Mouse (Mus musculus): ENCODE data around the gene Tmem98. TPM values are rescaled to one million over a fixed set of nuclear protein-coding genes. Genes with fewer than 3 reads are reported as not detected.

Gene Tmem98
- total and polyA plus RNA-seq, 2 experiments from 2014 or later, result 19.8 to 20.6 TPM

DNA sequence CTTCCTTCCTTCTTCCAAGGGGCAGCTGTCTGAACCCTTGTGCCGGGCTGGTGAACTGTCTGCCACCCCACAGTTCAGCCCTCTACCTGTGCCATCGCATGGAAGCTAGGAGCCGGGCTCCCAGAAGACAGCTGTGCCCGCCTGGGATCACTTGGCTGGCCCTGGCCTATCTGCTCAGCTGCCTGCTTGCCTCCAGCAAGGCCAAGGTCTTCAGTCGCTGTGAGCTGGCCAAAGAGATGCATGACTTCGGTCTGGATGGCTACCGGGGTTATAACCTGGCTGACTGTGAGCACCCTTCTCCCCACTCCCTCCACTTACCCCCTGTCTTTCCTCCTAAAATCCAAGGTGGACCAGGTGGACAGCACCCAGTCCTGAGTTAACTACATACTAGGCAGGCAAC is 53.0 kb downstream of the Tmem98 start:
- Histone ChIP-seq H3K36me3 (ENCODE audit: insufficient read depth, low read length) (no peaks in the 10 kb centered on the region), H3K9me3 (ENCODE audit: low read length) (no peaks in the 10 kb centered on the region), H3K27me3 (ENCODE audit: insufficient read depth, low read length) (no peaks in the 10 kb centered on the region), H3K9ac (replicated peaks; ENCODE audit: low read length) (no peak overlapping the region), H3K4me2 (ENCODE audit: low read depth, low read length) (no peak overlapping the region), H3K4me3 (ENCODE audit: low read length) (no peak overlapping the region), H3K27ac (no peak overlapping the region), H3K4me1 (ENCODE audit: insufficient read depth, low read length) (no peaks in the 10 kb centered on the region)
- no peak for TF ChIP-seq CTCF (IDR thresholded peaks at IDR 0.05; ENCODE audit: low read depth)
- 87% methylated on average over 7 of the region's 7 CpGs for WGBS
- DNase-seq (ENCODE audit: low spot score), result no peak
- ATAC-seq, result no peak

DNA sequence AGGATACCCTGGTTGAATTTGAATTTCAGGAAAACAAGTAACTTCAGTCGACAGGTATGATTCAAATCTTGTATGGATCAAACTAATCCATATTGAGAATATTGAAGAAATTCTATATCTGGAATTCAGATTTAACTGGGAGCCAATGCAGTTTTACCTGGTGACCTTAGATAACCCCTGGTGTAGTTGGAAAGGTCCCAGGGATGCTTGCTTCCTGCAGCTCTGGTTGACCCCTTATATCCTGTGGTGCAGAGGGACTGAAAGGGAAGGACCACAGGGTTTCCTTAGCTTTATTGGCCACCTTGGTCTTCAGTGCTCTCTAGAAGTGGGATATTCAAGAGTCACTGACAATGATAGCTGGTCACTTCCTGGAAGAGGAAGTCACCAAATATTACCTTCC is 58.1 kb downstream of the Tmem98 start:
- Histone ChIP-seq H3K36me3 (ENCODE audit: insufficient read depth, low read length) (no peaks in the 10 kb centered on the region), H3K9me3 (ENCODE audit: low read length) (no peaks in the 10 kb centered on the region), H3K9ac (replicated peaks; ENCODE audit: low read length) (no peak overlapping the region), H3K4me1 (ENCODE audit: insufficient read depth, low read length) (no peaks in the 10 kb centered on the region), H3K4me2 (ENCODE audit: low read depth, low read length) (no peak overlapping the region), H3K27me3 (ENCODE audit: insufficient read depth, low read length) (no peaks in the 10 kb centered on the region), H3K27ac (no peak overlapping the region), H3K4me3 (ENCODE audit: low read length) (no peak overlapping the region)
- no peak for DNase-seq (ENCODE audit: low spot score)
- no peak for TF ChIP-seq CTCF (IDR thresholded peaks at IDR 0.05; ENCODE audit: low read depth)
- no peak for ATAC-seq
- WGBS, result 95% methylated on average over 1 of the region's 1 CpGs

Other genes starting within 250 kb of the Tmem98 start
- gene Myo1d, start 30.1 kb upstream of the Tmem98 start, total RNA-seq (2014; rRNA removed), result 1.4 and 2.6 TPM in 2 replicates
- 1.8 and 2.0 TPM in 2 replicates for gene Myo1d, start 30.1 kb upstream of the Tmem98 start, polyA plus RNA-seq (2015; fragmentation: Nextera tagmentation; extraction: Ambion mirVana)
- gene Spaca3, start 48.2 kb downstream of the Tmem98 start, total RNA-seq (2014; rRNA removed), result not detected in 2 replicates
- not detected in 2 replicates for gene Spaca3, start 48.2 kb downstream of the Tmem98 start, polyA plus RNA-seq (2015; fragmentation: Nextera tagmentation; extraction: Ambion mirVana)

All from hindbrain, postnatal 0 days (tissue).